ENCODE assay signal across 20 mouse cellular contexts in genomic region chr9:96348885-96349284, GRCm38 (mm10). TPM values are rescaled to one million over a fixed set of nuclear protein-coding genes. Genes with fewer than 3 reads are reported as not detected.
A peak's percentile ranks its signal among the peaks of the same experiment; 100 is the strongest.
DNase-seq lines count a peak whose midpoint lies in the region; ATAC-seq and TF ChIP-seq lines count a peak whose summit lies in the region.
"Had no signal": no experiment of that assay in that cellular context is flagged by ENCODE, and none has a peak within 500 bp of the region (broad histone marks: within the 10 kb centered on the region; RNA-seq: fewer than 3 reads in every experiment).

No protein-coding gene starts in this region.

- H3K4me1 ChIP-seq in heart, embryonic 12.5 days (replicated peaks), result peaks cover 31% of the 10 kb centered on the region
- H3K4me1 ChIP-seq in liver, postnatal 0 days (ENCODE audit: insufficient read depth), result peaks cover 3% of the 10 kb centered on the region; the same call in 1 of the 2 replicates
- H3K4me1 ChIP-seq in liver, embryonic 12.5 days, result peaks cover 29% of the 10 kb centered on the region
- peaks cover 11% of the 10 kb centered on the region for H3K4me1 ChIP-seq in heart, postnatal 0 days (ENCODE audit: control insufficient read depth, insufficient read depth)
- H3K4me1 ChIP-seq: embryonic facial prominence, embryonic 13.5 days; midbrain, embryonic 12.5 days had no signal

- H3K27me3 ChIP-seq in heart, embryonic 12.5 days (replicated peaks), result no peaks in the 10 kb centered on the region
- no peaks in the 10 kb centered on the region for H3K27me3 ChIP-seq in liver, postnatal 0 days (ENCODE audit: insufficient read depth, low read length)
- no peaks in the 10 kb centered on the region for H3K27me3 ChIP-seq in liver, embryonic 12.5 days (replicated peaks)
- H3K27me3 ChIP-seq in heart, postnatal 0 days (ENCODE audit: control insufficient read depth, insufficient read depth, low read length), result no peaks in the 10 kb centered on the region
- H3K27me3 ChIP-seq: embryonic facial prominence, embryonic 13.5 days; midbrain, embryonic 12.5 days; neural tube, embryonic 13.5 days had no signal

- WGBS in heart, embryonic 12.5 days, result 51% methylated on average over 5 of the region's 5 CpGs
- 66% methylated on average over 5 of the region's 5 CpGs for WGBS in liver, postnatal 0 days (ENCODE audit: insufficient replicate concordance)
- 78% methylated on average over 5 of the region's 5 CpGs for WGBS in liver, embryonic 12.5 days (ENCODE audit: insufficient replicate concordance)
- 46% methylated on average over 5 of the region's 5 CpGs for WGBS in heart, postnatal 0 days

- H3K27ac ChIP-seq in heart, embryonic 12.5 days (ENCODE audit: poor library complexity, severe bottlenecking), result 0 out of 2 replicates have a peak overlapping the region, but pooled peaks have one; percentile 33
- H3K27ac ChIP-seq in liver, postnatal 0 days (ENCODE audit: low read depth), result no peak overlapping the region
- H3K27ac ChIP-seq in liver, embryonic 12.5 days, result no peak overlapping the region
- H3K27ac ChIP-seq in heart, postnatal 0 days (ENCODE audit: low read depth), result 0 out of 2 replicates have a peak overlapping the region, but pooled peaks have one; percentile 22
- H3K27ac ChIP-seq: embryonic facial prominence, embryonic 13.5 days; midbrain, embryonic 12.5 days; neural tube, embryonic 13.5 days had no signal

- DNase-seq in adrenal gland, postnatal 10 days, result peak; percentile 48
- no peak for DNase-seq in adrenal gland, postnatal 4 days (ENCODE audit: low spot score in 2 of 2)
- DNase-seq in heart, adult 8-10 months (ENCODE audit: low spot score), result no peak
- no peak for DNase-seq in liver, postnatal 0 days
- peak; percentile 67 for DNase-seq in heart, postnatal 0 days (ENCODE audit: low spot score)
- no peak for DNase-seq in urinary bladder, adult 18-20 months (ENCODE audit: low spot score in 2 of 2)
- DNase-seq: cerebellum, adult 11-12 months; cerebellum, postnatal 14 days; gastrocnemius, postnatal 25 days; lung, postnatal 10 days; right cerebral cortex, adult 18-20 months had no signal

- no peak overlapping the region for H3K4me3 ChIP-seq in heart, embryonic 12.5 days
- H3K4me3 ChIP-seq in liver, postnatal 0 days (ENCODE audit: low read depth, low read length), result no peak overlapping the region
- H3K4me3 ChIP-seq in liver, embryonic 12.5 days, result no peak overlapping the region
- H3K4me3 ChIP-seq in heart, postnatal 0 days (ENCODE audit: low read depth, low read length), result no peak overlapping the region
- H3K4me3 ChIP-seq: embryonic facial prominence, embryonic 13.5 days; midbrain, embryonic 12.5 days; neural tube, embryonic 13.5 days had no signal

- no peaks in the 10 kb centered on the region for H3K9me3 ChIP-seq in heart, embryonic 12.5 days (replicated peaks)
- no peaks in the 10 kb centered on the region for H3K9me3 ChIP-seq in liver, postnatal 0 days (ENCODE audit: low read length)
- H3K9me3 ChIP-seq in liver, embryonic 12.5 days (replicated peaks), result no peaks in the 10 kb centered on the region
- no peaks in the 10 kb centered on the region for H3K9me3 ChIP-seq in heart, postnatal 0 days (replicated peaks; ENCODE audit: control insufficient read depth, low read length)
- H3K9me3 ChIP-seq: embryonic facial prominence, embryonic 13.5 days; midbrain, embryonic 12.5 days; neural tube, embryonic 13.5 days had no signal

- ATAC-seq in heart, embryonic 12.5 days (ENCODE audit: insufficient number of reproducible peaks, low FRiP score), result no peak
- 0 out of 2 replicates have a peak, but pooled peaks have one; percentile 27 for ATAC-seq in liver, postnatal 0 days
- ATAC-seq in liver, embryonic 12.5 days, result no peak
- ATAC-seq in heart, postnatal 0 days (ENCODE audit: insufficient read depth, low read depth), result peak; percentile 71
- ATAC-seq: activated CD4-positive, CD25-positive, alpha-beta regulatory T cell, adult 4 months; forebrain, embryonic 14.5 days; hindbrain, embryonic 16.5 days; intestine, postnatal 0 days had no signal

- H3K36me3 ChIP-seq in heart, embryonic 12.5 days, result peaks cover 21% of the 10 kb centered on the region
- peaks cover 6% of the 10 kb centered on the region; the same call in 1 of the 2 replicates for H3K36me3 ChIP-seq in liver, postnatal 0 days (replicated peaks; ENCODE audit: insufficient read depth, low read length)
- H3K36me3 ChIP-seq in liver, embryonic 12.5 days, result peaks cover 27% of the 10 kb centered on the region
- peaks cover 7% of the 10 kb centered on the region; the same call in 1 of the 2 replicates for H3K36me3 ChIP-seq in heart, postnatal 0 days (replicated peaks; ENCODE audit: control insufficient read depth, insufficient read depth, low read length)

- H3K9ac ChIP-seq in heart, embryonic 12.5 days, result peak overlapping the region; percentile 2; the same call in 1 of the 2 replicates
- H3K9ac ChIP-seq in liver, postnatal 0 days (replicated peaks), result no peak overlapping the region
- no peak overlapping the region for H3K9ac ChIP-seq in liver, embryonic 12.5 days
- H3K9ac ChIP-seq in heart, postnatal 0 days (replicated peaks; ENCODE audit: low read depth, low read length), result no peak overlapping the region
- H3K9ac ChIP-seq: embryonic facial prominence, embryonic 13.5 days; midbrain, embryonic 12.5 days; neural tube, embryonic 13.5 days had no signal

- TF ChIP-seq CTCF in liver, postnatal 0 days (IDR thresholded peaks at IDR 0.05; ENCODE audit: low read depth), result no peak
- TF ChIP-seq CTCF in heart, postnatal 0 days (IDR thresholded peaks at IDR 0.05; ENCODE audit: low read depth), result no peak

- no peak for TF ChIP-seq EP300 in liver, postnatal 0 days (IDR thresholded peaks at IDR 0.05; ENCODE audit: low read depth)
- no peak for TF ChIP-seq EP300 in heart, postnatal 0 days (IDR thresholded peaks at IDR 0.05; ENCODE audit: low read depth)

- no peak overlapping the region for H3K4me2 ChIP-seq in heart, embryonic 12.5 days
- no peak overlapping the region for H3K4me2 ChIP-seq in liver, postnatal 0 days (ENCODE audit: low read depth, low read length)
- H3K4me2 ChIP-seq in liver, embryonic 12.5 days, result no peak overlapping the region
- H3K4me2 ChIP-seq in heart, postnatal 0 days (ENCODE audit: low read depth, low read length), result no peak overlapping the region
- H3K4me2 ChIP-seq: embryonic facial prominence, embryonic 13.5 days; midbrain, embryonic 12.5 days; neural tube, embryonic 13.5 days had no signal

RNA-seq across cellular contexts. Expression of gene Atp1b3, which starts 15.4 kb away (rescaled TPM):
- total RNA-seq in adrenal gland, postnatal 10 days (2021), result 100 to 1,000 TPM; 135 to 154 TPM
- total RNA-seq in adrenal gland, postnatal 4 days (2021), result 100 to 1,000 TPM; 161 TPM
- 164 and 168 TPM in 2 replicates for polyA plus RNA-seq in heart, embryonic 12.5 days (2016; fragmentation: Nextera tagmentation; extraction: Ambion mirVana)
- total RNA-seq in heart, adult 8-10 months (2022), result 10 to 100 TPM; 49.7 to 54.4 (median 53.0) TPM
- 60.3 and 60.6 TPM in 2 replicates for polyA plus RNA-seq in liver, postnatal 0 days (2015; fragmentation: Nextera tagmentation; extraction: Ambion mirVana)
- polyA plus RNA-seq in liver, embryonic 12.5 days (2016; fragmentation: Nextera tagmentation; extraction: Ambion mirVana), result 99.5 and 101 TPM in 2 replicates
- 46.4 and 52.6 TPM in 2 replicates for total RNA-seq in heart, postnatal 0 days (2014; rRNA removed; ENCODE audit: low replicate concordance)
- 107 and 109 TPM in 2 replicates for polyA plus RNA-seq in heart, postnatal 0 days (2015; fragmentation: Nextera tagmentation; extraction: Ambion mirVana)

Comparison
In these comparisons a context has a peak if more than half of its experiments do, and no peak if none do; other contexts are left out.
1. DNase-seq: peak in adrenal gland, postnatal 10 days (single experiment) and heart, postnatal 0 days (single experiment); none in adrenal gland, postnatal 4 days (0 of 2), heart, adult 8-10 months (single experiment), liver, postnatal 0 days (single experiment) and urinary bladder, adult 18-20 months (0 of 2).
2. ATAC-seq: peak in liver, postnatal 0 days (single experiment) and heart, postnatal 0 days (single experiment); none in heart, embryonic 12.5 days (single experiment) and liver, embryonic 12.5 days (single experiment).
3. H3K27ac ChIP-seq: peak in heart, embryonic 12.5 days (single experiment) and heart, postnatal 0 days (single experiment); none in liver, postnatal 0 days (single experiment) and liver, embryonic 12.5 days (single experiment).